Mouse (Mus musculus): ENCODE measurements around the gene Fibcd1. TPM values are rescaled to one million over a fixed set of nuclear protein-coding genes. Genes with fewer than 3 reads are reported as not detected.

Fibcd1 gene
- polyA plus RNA-seq, 1 experiment = 0.81 TPM

DNA sequence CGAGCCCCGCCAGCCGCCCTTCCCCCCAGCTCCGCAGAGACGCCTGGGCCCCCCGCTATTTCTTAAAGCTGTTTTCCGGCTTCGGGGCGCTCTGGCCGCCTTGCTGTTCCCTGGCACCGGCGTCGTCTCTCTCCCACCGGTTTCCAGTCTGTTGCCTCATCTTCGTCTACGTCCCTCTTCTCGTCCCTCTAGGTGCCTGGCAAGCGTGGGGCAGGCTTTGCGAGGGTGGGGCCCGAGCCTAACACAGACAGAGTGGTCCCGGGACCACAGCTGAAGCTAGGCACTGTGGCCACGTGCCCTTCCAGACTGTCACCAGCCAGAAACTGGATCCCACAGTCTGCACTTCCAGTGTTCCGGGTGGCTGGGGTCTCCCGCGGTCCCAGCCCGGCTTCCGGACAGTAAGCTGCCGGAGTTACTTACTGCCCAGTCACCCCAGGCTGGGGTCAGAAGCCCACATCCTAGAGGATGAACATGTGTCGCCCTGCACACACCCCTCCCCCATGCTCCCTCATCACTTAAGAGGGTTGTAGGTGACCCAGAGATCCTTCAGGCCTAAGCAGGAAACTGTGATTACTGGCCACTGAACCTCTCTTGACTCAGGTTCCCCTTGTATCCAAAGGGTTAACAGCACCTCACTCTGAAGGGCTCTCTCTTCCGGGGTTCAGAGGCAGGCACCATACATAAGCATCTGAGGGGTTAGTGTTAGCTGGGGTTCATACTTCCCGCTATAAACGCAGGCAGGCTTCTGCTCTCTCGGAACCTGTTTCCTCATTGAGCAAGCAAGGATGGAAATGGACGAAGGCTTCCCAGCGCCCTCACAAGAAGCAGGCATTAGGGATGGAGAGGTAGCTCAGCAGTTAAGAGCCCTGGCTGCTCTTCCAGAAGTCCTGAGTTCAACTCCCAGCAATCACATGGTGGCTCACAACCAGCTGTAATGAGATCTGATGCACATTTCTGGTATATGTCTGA lies 1.2 kb upstream of the Fibcd1 start:
- Histone ChIP-seq H3K27me3 (ENCODE audit: control insufficient read depth, insufficient read depth, low read length) (peaks cover 6% of the 10 kb centered on the region), H3K4me3 (ENCODE audit: control insufficient read depth, insufficient read depth, low read length) (peak overlapping the region; percentile 27), H3K27ac (ENCODE audit: control insufficient read depth, insufficient read depth, low read length) (no peak overlapping the region), H3K4me1 (replicated peaks; ENCODE audit: control insufficient read depth, insufficient read depth, low read length) (peaks cover 21% of the 10 kb centered on the region), H3K36me3 (ENCODE audit: control insufficient read depth, insufficient read depth, low read length) (no peaks in the 10 kb centered on the region)
- peak; percentile 23 for DNase-seq
- 7% methylated on average over 35 of the region's 35 CpGs for WGBS
- TF ChIP-seq CTCF (IDR thresholded peaks at IDR 0.05; ENCODE audit: borderline replicate concordance, control insufficient read depth, extremely low read depth, insufficient read depth, low read length, poor library complexity) (no peak), POLR2A (IDR thresholded peaks at IDR 0.05; ENCODE audit: control insufficient read depth, extremely low read depth, insufficient read depth, low read length, poor library complexity) (no peak)

DNA sequence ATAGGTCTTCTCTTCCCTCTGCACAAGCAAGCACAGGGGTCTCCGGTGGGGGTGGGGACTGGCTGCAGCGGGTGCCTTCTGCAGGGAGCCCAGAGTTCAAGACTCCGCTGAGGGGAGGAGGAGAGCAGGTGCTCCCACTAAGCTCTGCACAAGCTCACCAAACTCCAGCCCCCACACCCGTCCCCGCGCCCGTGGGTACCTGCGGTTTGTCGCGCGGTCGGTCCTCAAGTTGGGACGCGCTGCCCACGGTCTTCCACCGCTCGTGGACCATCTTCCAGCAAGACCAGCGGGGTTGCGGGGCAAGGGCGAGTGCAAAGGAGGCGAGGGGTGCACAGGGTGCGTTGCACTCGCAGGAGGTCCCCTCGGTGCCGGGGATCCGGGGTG lies 301 bp downstream of the Fibcd1 start:
- TF ChIP-seq CTCF (IDR thresholded peaks at IDR 0.05; ENCODE audit: borderline replicate concordance, control insufficient read depth, extremely low read depth, insufficient read depth, low read length, poor library complexity) = no peak
- TF ChIP-seq POLR2A (IDR thresholded peaks at IDR 0.05; ENCODE audit: control insufficient read depth, extremely low read depth, insufficient read depth, low read length, poor library complexity) = no peak

GRCm38 (mm10) chr2:31844729-31845136 lies 1.1 kb downstream of the Fibcd1 start:
- peaks cover 21% of the 10 kb centered on the region for H3K4me1 ChIP-seq (replicated peaks; ENCODE audit: control insufficient read depth, insufficient read depth, low read length)
- H3K27ac ChIP-seq (ENCODE audit: control insufficient read depth, insufficient read depth, low read length) = no peak overlapping the region
- 22% methylated on average over 10 of the region's 10 CpGs for WGBS
- peaks cover 6% of the 10 kb centered on the region for H3K27me3 ChIP-seq (ENCODE audit: control insufficient read depth, insufficient read depth, low read length)
- no peaks in the 10 kb centered on the region for H3K36me3 ChIP-seq (ENCODE audit: control insufficient read depth, insufficient read depth, low read length)
- no peak overlapping the region for H3K4me3 ChIP-seq (ENCODE audit: control insufficient read depth, insufficient read depth, low read length)
- no peak for DNase-seq
- TF ChIP-seq CTCF (IDR thresholded peaks at IDR 0.05; ENCODE audit: borderline replicate concordance, control insufficient read depth, extremely low read depth, insufficient read depth, low read length, poor library complexity) (no peak), POLR2A (IDR thresholded peaks at IDR 0.05; ENCODE audit: control insufficient read depth, extremely low read depth, insufficient read depth, low read length, poor library complexity) (no peak)

More for the DNA sequence above, 301 bp downstream of the Fibcd1 start:
- Histone ChIP-seq H3K27ac (ENCODE audit: control insufficient read depth, insufficient read depth, low read length) (no peak overlapping the region), H3K4me1 (replicated peaks; ENCODE audit: control insufficient read depth, insufficient read depth, low read length) (peaks cover 21% of the 10 kb centered on the region), H3K4me3 (ENCODE audit: control insufficient read depth, insufficient read depth, low read length) (peak overlapping the region; percentile 27), H3K27me3 (ENCODE audit: control insufficient read depth, insufficient read depth, low read length) (peaks cover 6% of the 10 kb centered on the region), H3K36me3 (ENCODE audit: control insufficient read depth, insufficient read depth, low read length) (no peaks in the 10 kb centered on the region)
- DNase-seq = no peak
- 6% methylated on average over 26 of the region's 26 CpGs for WGBS

DNA sequence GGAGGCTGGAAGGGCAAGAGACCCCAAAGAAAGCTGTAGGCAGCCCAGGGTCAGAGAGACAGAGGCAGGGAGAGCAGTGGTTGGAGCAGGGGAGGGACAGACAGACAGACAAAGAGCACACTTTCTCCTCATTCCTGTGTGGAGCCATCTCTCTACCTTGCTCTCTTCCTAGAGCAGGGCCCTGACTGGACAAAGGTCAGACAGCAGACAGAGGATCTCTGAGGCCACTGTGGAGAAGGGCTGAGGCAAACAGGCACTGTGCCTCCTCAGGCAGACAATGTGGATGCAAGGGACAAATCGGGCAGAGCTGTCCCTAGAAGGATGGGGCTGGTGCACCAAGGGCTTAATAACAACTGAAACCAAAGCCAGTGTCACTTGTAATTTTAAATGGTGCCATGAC lies 6.9 kb downstream of the Fibcd1 start:
- Histone ChIP-seq H3K27me3 (ENCODE audit: control insufficient read depth, insufficient read depth, low read length) (no peaks in the 10 kb centered on the region), H3K36me3 (ENCODE audit: control insufficient read depth, insufficient read depth, low read length) (no peaks in the 10 kb centered on the region), H3K27ac (ENCODE audit: control insufficient read depth, insufficient read depth, low read length) (no peak overlapping the region), H3K4me1 (replicated peaks; ENCODE audit: control insufficient read depth, insufficient read depth, low read length) (no peaks in the 10 kb centered on the region), H3K4me3 (ENCODE audit: control insufficient read depth, insufficient read depth, low read length) (no peak overlapping the region)
- no peak for DNase-seq
- WGBS = 75% methylated on average over 1 of the region's 1 CpGs
- TF ChIP-seq POLR2A (IDR thresholded peaks at IDR 0.05; ENCODE audit: control insufficient read depth, extremely low read depth, insufficient read depth, low read length, poor library complexity) = no peak

DNA sequence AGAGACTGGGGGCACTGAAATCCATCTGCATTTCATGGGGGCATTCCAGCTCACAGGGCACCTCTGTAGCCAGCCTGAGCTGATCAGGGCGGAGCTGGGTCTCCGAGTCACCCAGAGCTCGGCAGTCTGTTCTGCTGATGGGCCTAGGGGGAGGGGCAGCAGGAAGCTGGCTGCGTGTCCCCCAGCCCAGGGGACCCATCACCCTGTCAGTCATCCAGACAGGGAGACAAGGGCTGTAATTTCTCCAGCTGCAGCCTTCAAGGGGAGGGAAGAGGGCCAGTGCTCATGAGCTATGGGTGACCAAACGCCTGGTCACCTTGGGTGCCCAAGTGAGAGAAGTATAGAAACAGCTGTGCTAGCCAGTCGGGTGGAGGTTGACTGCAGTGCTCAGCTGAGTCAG lies 8.8 kb downstream of the Fibcd1 start:
- Histone ChIP-seq H3K27me3 (ENCODE audit: control insufficient read depth, insufficient read depth, low read length) (no peaks in the 10 kb centered on the region), H3K27ac (ENCODE audit: control insufficient read depth, insufficient read depth, low read length) (no peak overlapping the region), H3K4me1 (replicated peaks; ENCODE audit: control insufficient read depth, insufficient read depth, low read length) (no peaks in the 10 kb centered on the region), H3K36me3 (ENCODE audit: control insufficient read depth, insufficient read depth, low read length) (no peaks in the 10 kb centered on the region), H3K4me3 (ENCODE audit: control insufficient read depth, insufficient read depth, low read length) (no peak overlapping the region)
- no peak for DNase-seq
- WGBS = 65% methylated on average over 6 of the region's 6 CpGs
- TF ChIP-seq POLR2A (IDR thresholded peaks at IDR 0.05; ENCODE audit: control insufficient read depth, extremely low read depth, insufficient read depth, low read length, poor library complexity) (no peak), CTCF (IDR thresholded peaks at IDR 0.05; ENCODE audit: borderline replicate concordance, control insufficient read depth, extremely low read depth, insufficient read depth, low read length, poor library complexity) (no peak)

DNA sequence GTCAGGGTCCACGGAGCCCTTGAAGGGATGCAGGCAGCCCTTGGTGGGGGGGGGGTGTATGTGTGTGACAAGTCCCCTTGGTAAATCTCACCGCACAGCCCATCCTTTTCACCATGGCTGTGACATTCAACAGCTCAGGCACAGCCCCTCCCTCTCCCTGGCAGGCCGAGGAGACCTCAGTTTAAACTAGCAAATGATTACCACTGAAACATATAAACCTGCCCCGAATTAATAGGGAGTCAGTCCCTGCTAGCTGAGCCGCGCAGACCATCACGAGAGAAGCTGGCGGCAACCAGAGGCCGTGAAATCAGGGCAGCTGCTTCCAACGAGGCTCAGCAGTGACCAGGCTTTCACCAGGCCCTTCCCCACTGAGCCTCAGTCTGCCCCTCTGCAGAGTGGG lies 9.7 kb downstream of the Fibcd1 start:
- Histone ChIP-seq H3K4me3 (ENCODE audit: control insufficient read depth, insufficient read depth, low read length) (no peak overlapping the region), H3K27ac (ENCODE audit: control insufficient read depth, insufficient read depth, low read length) (no peak overlapping the region), H3K36me3 (ENCODE audit: control insufficient read depth, insufficient read depth, low read length) (no peaks in the 10 kb centered on the region), H3K4me1 (replicated peaks; ENCODE audit: control insufficient read depth, insufficient read depth, low read length) (no peaks in the 10 kb centered on the region), H3K27me3 (ENCODE audit: control insufficient read depth, insufficient read depth, low read length) (no peaks in the 10 kb centered on the region)
- DNase-seq = no peak
- 91% methylated on average over 10 of the region's 10 CpGs for WGBS
- no peak for TF ChIP-seq CTCF (IDR thresholded peaks at IDR 0.05; ENCODE audit: borderline replicate concordance, control insufficient read depth, extremely low read depth, insufficient read depth, low read length, poor library complexity)
- no peak for TF ChIP-seq POLR2A (IDR thresholded peaks at IDR 0.05; ENCODE audit: control insufficient read depth, extremely low read depth, insufficient read depth, low read length, poor library complexity)
